Mouse (Mus musculus): ENCODE data around the gene Cspg4.

DNA sequence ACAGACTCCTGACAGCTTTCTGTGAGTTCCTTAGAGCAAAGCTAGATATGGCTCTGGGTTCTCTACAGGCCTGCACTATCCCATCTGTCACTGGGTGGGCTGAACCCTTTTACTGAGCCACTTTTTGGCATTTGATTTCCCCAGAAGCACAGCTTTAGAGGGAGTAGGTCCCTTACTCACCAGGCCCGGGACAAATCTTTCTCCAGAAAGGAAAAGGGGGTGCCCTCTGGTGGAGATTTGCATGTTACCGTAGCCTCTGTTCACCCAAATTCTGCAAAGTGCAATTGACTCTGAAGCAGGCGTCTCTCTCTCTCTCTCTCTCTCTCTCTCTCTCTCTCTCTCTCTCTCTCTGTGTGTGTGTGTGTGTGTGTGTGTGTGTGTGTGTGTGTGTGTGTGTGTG is 39.9 kb upstream of the Cspg4 start:
- TF ChIP-seq GATA1 (IDR thresholded peaks at IDR 0.05; ENCODE audit: low read length) = no peak
- no peak for TF ChIP-seq TAL1 (IDR thresholded peaks at IDR 0.05; ENCODE audit: low read length)

Data from erythroblast, embryonic 14.5 days (primary cell).